Mouse (Mus musculus) kidney, embryonic 16.5 days (tissue): Measurements from ENCODE around the gene Anp32b. TPM values are rescaled to one million over a fixed set of nuclear protein-coding genes. Genes with fewer than 3 reads are reported as not detected.
A peak's percentile ranks its signal among the peaks of the same experiment; 100 is the strongest.

Source experiments
- ATAC-seq: fragments of 200-750 bp; cut with Nextera tagmentation; 2 replicates; pipeline ENCODE4 v1.8.0; 2017; ENCODE audit warnings: moderate TSS enrichment; ENCODE audit not compliant: low FRiP score, low TSS enrichment
- H3K27ac ChIP-seq: fragments of 300-500 bp; sonication (generic); 2 replicates; pipeline ENCODE4 v1.5.1; 2014; ENCODE audit warnings: low read length
- H3K27me3 ChIP-seq: fragments of 300-500 bp; sonication (generic); 2 replicates; pipeline ENCODE4 v1.6.1; 2014; ENCODE audit warnings: low read length, control low read depth, mixed read lengths; ENCODE audit not compliant: insufficient read depth
- H3K36me3 ChIP-seq: fragments of 300-500 bp; sonication (generic); 2 replicates; pipeline ENCODE4 v1.6.1; 2014; ENCODE audit warnings: low read length, control low read depth, mixed read lengths; ENCODE audit not compliant: insufficient read depth
- H3K4me1 ChIP-seq: fragments of 300-500 bp; sonication (generic); 2 replicates; pipeline ENCODE4 v1.6.1; 2014; ENCODE audit warnings: low read length, control low read depth, mixed read lengths; ENCODE audit not compliant: insufficient read depth
- H3K4me2 ChIP-seq: fragments of 300-500 bp; sonication (generic); replicated peaks from 2 replicates; pipeline ENCODE4 v1.6.1; 2014; ENCODE audit warnings: low read depth, low read length
- H3K4me3 ChIP-seq: fragments of 300-500 bp; sonication (generic); 2 replicates; pipeline ENCODE4 v1.5.1; 2014; ENCODE audit warnings: mild to moderate bottlenecking, low read length
- H3K9ac ChIP-seq: fragments of 300-500 bp; sonication (generic); replicated peaks from 2 replicates; pipeline ENCODE4 v1.6.1; 2014; ENCODE audit warnings: low read length
- H3K9me3 ChIP-seq: fragments of 300-500 bp; sonication (generic); 2 replicates; pipeline ENCODE4 v1.6.1; 2016; ENCODE audit warnings: low read length, control low read depth
- WGBS: fragments of 180-500 bp; shearing (Covaris S2); extraction: QIAGEN DNeasy Blood & Tissue Kit; methylation state at CpG from one replicate; pipeline ENCODE4 v1.1.7; 2014; 5-methylcytosine and 5-hydroxymethylcytosine counted together
- polyA plus RNA-seq: library from polyadenylated mRNA; unstranded; fragments of >200 nt; fragmentation: Nextera tagmentation; extraction: Ambion mirVana; gene quantifications from 2 replicates; pipeline ENCODE4 v1.2.1, GENCODE M21; 2015

Anp32b gene
- polyA plus RNA-seq, 1 experiment from 2014 or later: 284 TPM

- Histone ChIP-seq H3K9me3 (no peaks in the 10 kb centered on the region), H3K9ac (no peak overlapping the region), H3K4me2 (no peak overlapping the region), H3K4me1 (no peaks in the 10 kb centered on the region), H3K27me3 (no peaks in the 10 kb centered on the region), H3K27ac (no peak overlapping the region), H3K4me3 (no peak overlapping the region), H3K36me3 (peaks cover 38% of the 10 kb centered on the region)
- 89% methylated on average over 2 of the region's 2 CpGs for WGBS
- ATAC-seq: no peak
Observed at GRCm38 (mm10) chr4:46479081-46479480, 28.4 kb downstream of the Anp32b start.

GRCm38 (mm10) chr4:46485696-46486417 is 35.2 kb downstream of the Anp32b start:
- no peak overlapping the region for H3K4me3 ChIP-seq
- no peak overlapping the region for H3K9ac ChIP-seq
- H3K4me1 ChIP-seq: peaks cover 18% of the 10 kb centered on the region
- ATAC-seq: no peak
- no peaks in the 10 kb centered on the region for H3K36me3 ChIP-seq
- peak overlapping the region; percentile 23 for H3K27ac ChIP-seq
- WGBS: 23% methylated on average over 14 of the region's 14 CpGs
- H3K9me3 ChIP-seq: no peaks in the 10 kb centered on the region
- no peaks in the 10 kb centered on the region for H3K27me3 ChIP-seq
- H3K4me2 ChIP-seq: peak overlapping the region; percentile 21; the same call in 1 of the 2 replicates

DNA sequence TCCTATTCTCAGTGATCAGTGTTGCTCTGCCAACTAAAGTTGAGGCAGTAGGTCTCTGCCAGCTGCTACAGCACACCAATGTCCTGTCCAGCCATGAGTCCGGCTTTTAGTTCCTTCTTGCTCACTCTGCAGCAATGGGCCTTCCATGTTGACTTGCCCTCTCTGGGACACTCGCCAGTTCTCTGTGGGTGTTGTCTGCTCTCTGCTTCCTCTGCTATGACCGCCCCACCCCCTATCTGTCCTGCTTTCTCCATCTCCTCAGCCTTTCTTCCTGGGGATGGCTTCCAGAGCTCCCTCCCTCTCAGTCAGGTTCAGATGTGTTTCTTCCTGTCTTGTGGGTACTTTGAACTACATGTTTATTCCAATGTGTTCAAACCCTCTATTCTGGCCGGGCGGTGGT is 36.6 kb downstream of the Anp32b start:
- H3K27ac ChIP-seq: no peak overlapping the region
- no peaks in the 10 kb centered on the region for H3K36me3 ChIP-seq
- no peaks in the 10 kb centered on the region for H3K27me3 ChIP-seq
- no peak overlapping the region for H3K9ac ChIP-seq
- no peak for ATAC-seq
- 90% methylated on average over 5 of the region's 5 CpGs for WGBS
- peaks cover 18% of the 10 kb centered on the region for H3K4me1 ChIP-seq
- H3K4me3 ChIP-seq: no peak overlapping the region
- H3K4me2 ChIP-seq: no peak overlapping the region
- no peaks in the 10 kb centered on the region for H3K9me3 ChIP-seq

DNA sequence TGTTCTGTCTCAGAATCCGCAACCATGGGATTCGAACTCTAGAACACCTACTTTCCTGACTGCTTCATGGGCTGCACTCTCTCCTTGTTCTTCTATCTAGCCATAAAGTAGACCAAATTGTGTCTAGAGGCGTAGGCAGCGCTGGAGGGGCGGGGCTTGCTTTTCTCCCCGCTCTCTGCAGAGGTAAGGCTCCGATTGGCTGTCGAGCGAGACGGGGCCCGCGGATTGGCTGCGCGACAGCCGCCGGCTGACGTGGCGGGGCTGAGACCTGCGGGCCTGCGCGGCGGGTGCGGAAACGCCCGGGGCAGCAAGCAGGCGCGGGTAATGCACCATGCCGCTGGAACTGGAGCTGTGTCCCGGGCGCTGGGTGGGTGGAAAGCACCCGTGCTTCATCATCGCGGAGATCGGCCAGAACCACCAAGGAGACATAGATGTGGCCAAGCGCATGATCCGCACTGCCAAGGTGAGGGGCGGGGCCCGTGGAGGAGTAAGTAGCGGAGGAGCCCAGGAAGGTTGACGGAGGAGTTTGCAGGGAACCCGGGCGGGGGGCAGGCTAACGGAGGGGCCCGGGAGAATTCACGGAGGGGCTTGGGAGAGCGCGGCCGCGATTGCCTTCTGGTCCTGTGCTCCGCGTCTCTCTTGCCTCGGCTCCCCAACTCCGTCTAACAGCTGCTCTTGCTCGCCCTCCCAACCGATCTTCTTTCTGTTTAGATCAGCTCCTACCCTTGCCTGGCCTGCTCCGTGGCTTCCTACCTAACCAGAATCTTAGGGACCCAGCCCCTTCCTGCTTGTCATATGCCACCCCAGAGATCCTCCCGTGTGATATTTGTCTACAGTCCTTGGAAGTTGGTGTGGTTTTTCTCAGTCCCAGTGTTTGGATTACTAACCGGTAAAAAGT is 38.6 kb downstream of the Anp32b start, which contains the start of gene Nans:
Gene Nans (plus strand): TSS at position 221 of the 898 bp plus-strand sequence.
- Histone ChIP-seq H3K27me3 (no peaks in the 10 kb centered on the region), H3K9ac (peak within 1 kb of the TSS; percentile 83), H3K4me2 (peak within 1 kb of the TSS; percentile 86), H3K4me3 (peak within 1 kb of the TSS; percentile 81), H3K27ac (peak within 1 kb of the TSS; percentile 63), H3K4me1 (peaks cover 18% of the 10 kb centered on the region), H3K36me3 (peaks cover 10% of the 10 kb centered on the region), H3K9me3 (no peaks in the 10 kb centered on the region)
- under 1% methylated on average over 56 of the region's 58 CpGs for WGBS
- peak; percentile 98 for ATAC-seq

DNA sequence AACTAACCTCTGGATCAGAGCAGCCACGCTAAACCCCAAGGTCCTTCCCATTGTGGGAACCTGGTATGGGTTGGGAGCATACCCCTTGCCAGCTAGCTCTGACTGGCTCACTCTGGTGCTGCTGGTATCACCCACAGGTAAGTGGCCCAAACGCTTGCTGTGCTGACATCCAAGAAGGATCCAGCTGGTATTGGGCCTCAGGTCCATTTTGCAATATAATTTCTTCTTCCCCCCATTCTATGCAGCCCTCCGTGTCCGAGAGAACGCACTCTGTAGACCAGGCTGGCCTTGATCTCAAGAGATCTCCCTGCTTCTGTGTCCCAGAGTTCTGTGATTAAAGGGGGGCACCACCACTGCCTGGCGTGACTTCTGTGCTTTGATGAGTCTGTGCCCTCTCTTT is 42.4 kb downstream of the Anp32b start:
- no peak overlapping the region for H3K4me2 ChIP-seq
- no peaks in the 10 kb centered on the region for H3K9me3 ChIP-seq
- no peak overlapping the region for H3K27ac ChIP-seq
- H3K36me3 ChIP-seq: peaks cover 16% of the 10 kb centered on the region
- H3K9ac ChIP-seq: no peak overlapping the region
- 0 out of 2 replicates have a peak, but pooled peaks cover 11% of the 10 kb centered on the region for H3K4me1 ChIP-seq
- no peak overlapping the region for H3K4me3 ChIP-seq
- 97% methylated on average over 6 of the region's 6 CpGs for WGBS
- no peaks in the 10 kb centered on the region for H3K27me3 ChIP-seq
- no peak for ATAC-seq

DNA sequence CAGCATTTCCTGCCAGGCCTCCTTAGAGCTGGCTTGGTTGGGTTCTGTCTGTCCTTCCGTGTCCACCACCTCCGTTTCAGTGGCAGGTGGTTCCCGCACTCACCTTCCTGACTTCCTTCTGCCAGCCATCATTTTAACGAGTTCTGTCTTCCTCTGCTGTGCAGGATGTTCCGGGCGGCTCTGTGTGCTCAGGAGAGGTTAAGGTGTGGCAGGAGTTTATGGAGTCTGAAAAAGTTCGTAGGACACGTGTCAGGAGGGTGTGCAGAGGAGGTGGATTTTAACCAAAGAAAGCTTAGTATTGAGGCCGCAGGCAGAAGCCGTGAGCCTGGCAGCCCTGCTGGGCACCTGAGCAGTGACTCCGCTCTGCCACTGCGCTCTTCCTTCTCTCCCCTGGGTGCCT is 44.8 kb downstream of the Anp32b start:
- Histone ChIP-seq H3K27me3 (no peaks in the 10 kb centered on the region), H3K27ac (no peak overlapping the region), H3K4me1 (0 out of 2 replicates have a peak, but pooled peaks cover 2% of the 10 kb centered on the region), H3K4me2 (no peak overlapping the region), H3K9me3 (no peaks in the 10 kb centered on the region), H3K36me3 (peaks cover 26% of the 10 kb centered on the region), H3K9ac (no peak overlapping the region), H3K4me3 (no peak overlapping the region)
- ATAC-seq: no peak
- WGBS: 60% methylated on average over 12 of the region's 12 CpGs

DNA sequence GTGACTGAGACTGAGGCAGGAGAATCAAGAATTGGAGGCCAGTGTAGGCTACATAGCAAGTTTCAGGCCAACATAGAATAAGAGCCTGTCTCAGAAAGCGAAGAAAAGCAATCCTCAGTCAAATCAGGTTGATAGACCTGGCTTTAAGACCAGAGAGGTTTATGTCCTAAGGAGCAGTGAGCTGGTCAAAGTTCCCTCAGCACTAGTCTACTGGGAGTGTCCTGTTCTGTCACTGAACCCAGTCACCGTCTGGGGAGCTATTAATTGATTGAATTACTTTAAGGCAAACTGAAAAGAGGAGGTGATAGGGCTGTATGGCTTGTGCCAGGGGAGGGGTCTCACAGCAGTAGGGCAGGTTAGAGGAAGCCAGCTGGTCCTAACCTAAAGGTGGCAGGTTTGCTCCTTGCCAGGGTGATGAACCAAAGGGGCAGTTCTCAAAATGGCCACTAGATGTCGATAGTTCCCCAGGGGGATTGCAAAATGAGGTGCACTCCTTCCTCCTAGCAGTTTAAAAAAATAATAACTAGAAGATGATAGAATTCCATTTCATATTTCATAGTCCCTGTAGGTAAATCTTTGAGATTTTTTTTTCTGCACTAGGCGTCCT is 46.7 kb downstream of the Anp32b start:
- ATAC-seq: peak; percentile 47; the same call in 1 of the 2 replicates
- Histone ChIP-seq H3K4me1 (no peaks in the 10 kb centered on the region), H3K4me3 (no peak overlapping the region), H3K27me3 (no peaks in the 10 kb centered on the region), H3K9ac (no peak overlapping the region), H3K9me3 (no peaks in the 10 kb centered on the region), H3K4me2 (no peak overlapping the region), H3K36me3 (peaks cover 41% of the 10 kb centered on the region), H3K27ac (no peak overlapping the region)
- WGBS: 45% methylated on average over 4 of the region's 4 CpGs

- Histone ChIP-seq H3K9ac (no peak overlapping the region), H3K4me1 (no peaks in the 10 kb centered on the region), H3K9me3 (no peaks in the 10 kb centered on the region), H3K36me3 (peaks cover 44% of the 10 kb centered on the region), H3K27me3 (no peaks in the 10 kb centered on the region), H3K4me3 (no peak overlapping the region), H3K4me2 (no peak overlapping the region), H3K27ac (no peak overlapping the region)
- WGBS: 55% methylated on average over 3 of the region's 3 CpGs
- ATAC-seq: no peak
Observed at GRCm38 (mm10) chr4:46498511-46498910, 47.8 kb downstream of the Anp32b start.

GRCm38 (mm10) chr4:46498976-46499375 is 48.3 kb downstream of the Anp32b start:
- no peak for ATAC-seq
- Histone ChIP-seq H3K36me3 (peaks cover 42% of the 10 kb centered on the region), H3K4me1 (no peaks in the 10 kb centered on the region), H3K9ac (no peak overlapping the region), H3K27ac (no peak overlapping the region), H3K4me2 (no peak overlapping the region), H3K9me3 (no peaks in the 10 kb centered on the region), H3K27me3 (no peaks in the 10 kb centered on the region), H3K4me3 (no peak overlapping the region)
- 23% methylated on average over 4 of the region's 4 CpGs for WGBS
